Mouse (Mus musculus): Measurements from ENCODE around the gene Dnajc30. TPM values are rescaled to one million over a fixed set of nuclear protein-coding genes. Genes with fewer than 3 reads are reported as not detected.
A peak's percentile ranks its signal among the peaks of the same experiment; 100 is the strongest.

Dnajc30 gene
- polyA plus RNA-seq, 1 experiment from 2014 or later, result 15.2 TPM

- Histone ChIP-seq H3K27ac (no peak overlapping the region), H3K9ac (0 out of 2 replicates have a peak overlapping the region, but pooled peaks have one; percentile 82), H3K36me3 (no peaks in the 10 kb centered on the region), H3K9me3 (replicated peaks) (no peaks in the 10 kb centered on the region), H3K4me3 (replicated peaks) (peak overlapping the region; percentile 66), H3K4me1 (replicated peaks) (peaks cover 19% of the 10 kb centered on the region), H3K27me3 (peaks cover 22% of the 10 kb centered on the region; the same call in 1 of the 2 replicates), H3K4me2 (peak overlapping the region; percentile 93)
- no peak for DNase-seq
- WGBS (ENCODE audit: insufficient replicate concordance), result 4% methylated on average over 11 of the region's 11 CpGs
- no peak for ATAC-seq (ENCODE audit: low read depth)
Measured at GRCm38 (mm10) chr5:135078482-135078810, 14.4 kb downstream of the Dnajc30 start.

GRCm38 (mm10) chr5:135079578-135079977 lies 15.6 kb downstream of the Dnajc30 start:
- H3K9ac ChIP-seq, result no peak overlapping the region

GRCm38 (mm10) chr5:135080539-135080938 lies 16.5 kb downstream of the Dnajc30 start:
- H3K4me3 ChIP-seq (replicated peaks), result no peak overlapping the region
- no peak overlapping the region for H3K9ac ChIP-seq
- no peaks in the 10 kb centered on the region for H3K9me3 ChIP-seq (replicated peaks)
- no peak overlapping the region for H3K27ac ChIP-seq
- H3K4me2 ChIP-seq, result no peak overlapping the region
- no peak for DNase-seq
- peaks cover 18% of the 10 kb centered on the region for H3K4me1 ChIP-seq (replicated peaks)
- ATAC-seq (ENCODE audit: low read depth), result no peak
- peaks cover 22% of the 10 kb centered on the region for H3K27me3 ChIP-seq
- no peaks in the 10 kb centered on the region for H3K36me3 ChIP-seq
- WGBS (ENCODE audit: insufficient replicate concordance), result 64% methylated on average over 5 of the region's 5 CpGs

More at GRCm38 (mm10) chr5:135079578-135079977, 15.6 kb downstream of the Dnajc30 start:
- no peak overlapping the region for H3K27ac ChIP-seq
- ATAC-seq (ENCODE audit: low read depth) (no peak), DNase-seq (no peak)
- H3K9me3 ChIP-seq (replicated peaks), result no peaks in the 10 kb centered on the region
- H3K4me2 ChIP-seq, result no peak overlapping the region
- WGBS (ENCODE audit: insufficient replicate concordance), result 75% methylated on average over 2 of the region's 2 CpGs
- H3K4me1 ChIP-seq (replicated peaks), result peaks cover 18% of the 10 kb centered on the region
- H3K27me3 ChIP-seq, result peaks cover 22% of the 10 kb centered on the region; the same call in 1 of the 2 replicates
- H3K4me3 ChIP-seq (replicated peaks), result no peak overlapping the region
- H3K36me3 ChIP-seq, result no peaks in the 10 kb centered on the region

GRCm38 (mm10) chr5:135086871-135087270 lies 22.9 kb downstream of the Dnajc30 start:
- peaks cover 60% of the 10 kb centered on the region for H3K27me3 ChIP-seq
- no peak for DNase-seq
- H3K9me3 ChIP-seq (replicated peaks), result no peaks in the 10 kb centered on the region
- no peak overlapping the region for H3K4me2 ChIP-seq
- no peak overlapping the region for H3K9ac ChIP-seq
- H3K27ac ChIP-seq, result no peak overlapping the region
- no peaks in the 10 kb centered on the region for H3K36me3 ChIP-seq
- 42% methylated on average over 4 of the region's 4 CpGs for WGBS (ENCODE audit: insufficient replicate concordance)
- no peak overlapping the region for H3K4me3 ChIP-seq (replicated peaks)
- no peak for ATAC-seq (ENCODE audit: low read depth)
- H3K4me1 ChIP-seq (replicated peaks), result 0 out of 2 replicates have a peak, but pooled peaks cover 4% of the 10 kb centered on the region

GRCm38 (mm10) chr5:135089653-135090052 lies 25.7 kb downstream of the Dnajc30 start, which contains the start of gene Mlxipl:
Gene Mlxipl, plus strand, starts transcription at chr5:135089890.
- Histone ChIP-seq H3K4me2 (peak within 1 kb of the TSS; percentile 27; the same call in 1 of the 2 replicates), H3K9me3 (replicated peaks) (no peaks in the 10 kb centered on the region), H3K27me3 (peaks cover 78% of the 10 kb centered on the region), H3K4me1 (replicated peaks) (0 out of 2 replicates have a peak, but pooled peaks cover 4% of the 10 kb centered on the region), H3K9ac (no peak within 1 kb of the TSS), H3K36me3 (no peaks in the 10 kb centered on the region), H3K4me3 (replicated peaks) (peak within 1 kb of the TSS; percentile 7; the same call in 1 of the 2 replicates), H3K27ac (no peak within 1 kb of the TSS)
- no peak for ATAC-seq (ENCODE audit: low read depth)
- DNase-seq, result no peak
- WGBS (ENCODE audit: insufficient replicate concordance), result 6% methylated on average over 38 of the region's 39 CpGs

- Histone ChIP-seq H3K4me2 (no peak overlapping the region), H3K4me1 (replicated peaks) (no peaks in the 10 kb centered on the region), H3K27me3 (peaks cover 29% of the 10 kb centered on the region), H3K36me3 (no peaks in the 10 kb centered on the region), H3K27ac (no peak overlapping the region), H3K9me3 (replicated peaks) (no peaks in the 10 kb centered on the region), H3K9ac (no peak overlapping the region), H3K4me3 (replicated peaks) (no peak overlapping the region)
- ATAC-seq (ENCODE audit: low read depth) (no peak), DNase-seq (no peak)
- WGBS (ENCODE audit: insufficient replicate concordance), result 38% methylated on average over 1 of the region's 1 CpGs
Measured at GRCm38 (mm10) chr5:135100981-135101380, 37.0 kb downstream of the Dnajc30 start.

- H3K27ac ChIP-seq, result no peak overlapping the region
- no peak for DNase-seq
- H3K9me3 ChIP-seq (replicated peaks), result no peaks in the 10 kb centered on the region
- H3K4me3 ChIP-seq (replicated peaks), result no peak overlapping the region
- no peak overlapping the region for H3K4me2 ChIP-seq
- WGBS (ENCODE audit: insufficient replicate concordance), result 52% methylated on average over 11 of the region's 11 CpGs
- H3K9ac ChIP-seq, result no peak overlapping the region
- H3K4me1 ChIP-seq (replicated peaks), result peaks cover 16% of the 10 kb centered on the region
- peaks cover 52% of the 10 kb centered on the region for H3K27me3 ChIP-seq
- H3K36me3 ChIP-seq, result no peaks in the 10 kb centered on the region
- ATAC-seq (ENCODE audit: low read depth), result no peak
Measured at GRCm38 (mm10) chr5:135103999-135104660, 40.1 kb downstream of the Dnajc30 start.

GRCm38 (mm10) chr5:135106758-135107256 lies 42.8 kb downstream of the Dnajc30 start:
- H3K9ac ChIP-seq, result peak overlapping the region; percentile 52
- 0 out of 2 replicates have a peak, but pooled peaks cover 2% of the 10 kb centered on the region for H3K36me3 ChIP-seq
- H3K4me2 ChIP-seq, result peak overlapping the region; percentile 70
- under 1% methylated on average over 46 of the region's 48 CpGs for WGBS (ENCODE audit: insufficient replicate concordance)
- no peaks in the 10 kb centered on the region for H3K9me3 ChIP-seq (replicated peaks)
- H3K27ac ChIP-seq, result peak overlapping the region; percentile 59
- H3K4me1 ChIP-seq (replicated peaks), result peaks cover 16% of the 10 kb centered on the region
- ATAC-seq (ENCODE audit: low read depth) (peak; percentile 69), DNase-seq (peak; percentile 66)
- peak overlapping the region; percentile 59 for H3K4me3 ChIP-seq (replicated peaks)
- H3K27me3 ChIP-seq, result peaks cover 65% of the 10 kb centered on the region

GRCm38 (mm10) chr5:135107521-135108501 lies 43.8 kb downstream of the Dnajc30 start:
- WGBS (ENCODE audit: insufficient replicate concordance), result 12% methylated on average over 40 of the region's 40 CpGs
- peaks cover 65% of the 10 kb centered on the region for H3K27me3 ChIP-seq
- ATAC-seq (ENCODE audit: low read depth) (peak; percentile 56), DNase-seq (peak; percentile 25)
- H3K9ac ChIP-seq, result peak overlapping the region; percentile 52
- H3K4me2 ChIP-seq, result peak overlapping the region; percentile 70
- H3K4me1 ChIP-seq (replicated peaks), result peaks cover 16% of the 10 kb centered on the region
- 0 out of 2 replicates have a peak, but pooled peaks cover 3% of the 10 kb centered on the region for H3K36me3 ChIP-seq
- peak overlapping the region; percentile 59 for H3K4me3 ChIP-seq (replicated peaks)
- peak overlapping the region; percentile 59 for H3K27ac ChIP-seq
- no peaks in the 10 kb centered on the region for H3K9me3 ChIP-seq (replicated peaks)

GRCm38 (mm10) chr5:135109017-135109416 lies 45.0 kb downstream of the Dnajc30 start:
- Histone ChIP-seq H3K4me1 (replicated peaks) (peaks cover 16% of the 10 kb centered on the region), H3K4me2 (peak overlapping the region; percentile 45; the same call in 1 of the 2 replicates), H3K9ac (no peak overlapping the region), H3K4me3 (replicated peaks) (peak overlapping the region; percentile 21; the same call in 1 of the 2 replicates), H3K36me3 (0 out of 2 replicates have a peak, but pooled peaks cover 3% of the 10 kb centered on the region), H3K27me3 (peaks cover 61% of the 10 kb centered on the region), H3K9me3 (replicated peaks) (no peaks in the 10 kb centered on the region), H3K27ac (no peak overlapping the region)
- ATAC-seq (ENCODE audit: low read depth) (no peak), DNase-seq (no peak)
- 45% methylated on average over 6 of the region's 6 CpGs for WGBS (ENCODE audit: insufficient replicate concordance)

GRCm38 (mm10) chr5:135109426-135109825 lies 45.4 kb downstream of the Dnajc30 start:
- no peak overlapping the region for H3K27ac ChIP-seq
- no peak for ATAC-seq (ENCODE audit: low read depth)
- peaks cover 60% of the 10 kb centered on the region for H3K27me3 ChIP-seq
- no peak overlapping the region for H3K9ac ChIP-seq
- no peak overlapping the region for H3K4me3 ChIP-seq (replicated peaks)
- no peaks in the 10 kb centered on the region for H3K9me3 ChIP-seq (replicated peaks)
- 0 out of 2 replicates have a peak, but pooled peaks cover 3% of the 10 kb centered on the region for H3K36me3 ChIP-seq
- no peak for DNase-seq
- peaks cover 16% of the 10 kb centered on the region for H3K4me1 ChIP-seq (replicated peaks)
- 73% methylated on average over 3 of the region's 3 CpGs for WGBS (ENCODE audit: insufficient replicate concordance)
- H3K4me2 ChIP-seq, result peak overlapping the region; percentile 45; the same call in 1 of the 2 replicates

Measured in liver, embryonic 13.5 days (tissue).